Mouse (Mus musculus): ENCODE data around the gene Ccdc141. TPM values are rescaled to one million over a fixed set of nuclear protein-coding genes. Genes with fewer than 3 reads are reported as not detected.

The Ccdc141 gene
- total RNA-seq, 2 experiments from 2014 or later = 0.47 to 0.48 TPM

Other genes starting within 250 kb of the Ccdc141 start
- 0.02 TPM in 1 of 2 replicates, not detected in the other for gene Ttn, start 188.1 kb downstream of the Ccdc141 start, total RNA-seq (2014; fragmentation: Nextera tagmentation)
- under 0.01 and 0.09 TPM in 2 replicates for gene Ttn, start 188.1 kb downstream of the Ccdc141 start, total RNA-seq (2017)
- gene Sestd1, start 110.0 kb upstream of the Ccdc141 start, total RNA-seq (2014; fragmentation: Nextera tagmentation) = 1.3 and 2.0 TPM in 2 replicates
- 5.1 and 5.4 TPM in 2 replicates for gene Sestd1, start 110.0 kb upstream of the Ccdc141 start, total RNA-seq (2017)

Data from megakaryocyte-erythroid progenitor cell, adult 5-6 weeks (primary cell).